Mouse (Mus musculus): ENCODE data around the gene Gm20604.

Gm20604 gene

DNA sequence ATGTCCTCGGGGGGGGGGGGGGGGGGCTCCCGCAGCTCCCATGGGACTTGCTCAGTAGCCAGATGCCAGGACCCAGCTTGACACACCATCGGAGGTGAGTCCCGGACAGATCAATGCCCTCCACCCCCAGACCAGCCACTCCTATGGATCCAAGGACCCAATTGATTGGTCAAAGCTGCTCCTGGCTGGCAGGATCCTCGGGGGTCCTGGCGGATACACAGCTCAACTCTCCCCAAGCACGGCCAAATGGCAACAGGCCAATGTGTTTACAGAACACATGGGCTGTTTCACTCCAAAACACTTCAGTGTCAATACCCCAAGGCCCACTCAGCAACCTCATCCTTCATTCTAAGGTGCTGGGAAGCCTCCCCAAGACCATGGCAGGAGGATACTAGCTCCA is 66.7 kb downstream of the Gm20604 start:
- intact Hi-C loops (cut with DNase I), result no loop called here
